Mouse (Mus musculus): Measurements from ENCODE around the gene Traf7. TPM values are rescaled to one million over a fixed set of nuclear protein-coding genes. Genes with fewer than 3 reads are reported as not detected.

Gene Traf7
- total RNA-seq, 2 experiments from 2014 or later: 47.2 to 60.9 TPM

DNA sequence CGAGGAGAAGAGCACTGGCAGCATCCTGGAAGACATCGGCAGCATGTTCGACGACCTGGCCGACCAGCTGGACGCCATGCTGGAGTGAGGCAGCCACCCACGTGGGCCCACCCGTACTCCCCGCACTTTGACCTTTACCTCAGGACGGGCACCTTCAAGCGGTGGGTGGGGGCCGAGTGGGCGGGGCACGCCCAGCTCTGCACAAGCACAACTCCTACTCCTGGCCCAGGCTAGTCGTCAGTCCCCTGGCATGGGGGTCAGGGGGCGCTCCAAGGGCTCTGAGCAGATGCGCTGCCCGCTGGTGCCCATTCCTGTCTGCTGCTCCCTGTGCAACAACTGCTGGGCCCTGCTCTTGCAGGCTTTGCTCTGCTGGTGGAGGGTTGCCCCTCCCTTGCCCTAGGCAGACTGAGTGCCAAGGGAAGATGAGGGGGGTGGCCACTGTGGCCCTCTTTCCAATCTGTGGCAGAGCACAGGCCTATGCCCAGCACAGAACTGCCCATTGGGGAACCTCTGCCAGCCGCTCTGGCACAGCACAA lies 20.5 kb downstream of the Traf7 start:
- no peak for DNase-seq

DNA sequence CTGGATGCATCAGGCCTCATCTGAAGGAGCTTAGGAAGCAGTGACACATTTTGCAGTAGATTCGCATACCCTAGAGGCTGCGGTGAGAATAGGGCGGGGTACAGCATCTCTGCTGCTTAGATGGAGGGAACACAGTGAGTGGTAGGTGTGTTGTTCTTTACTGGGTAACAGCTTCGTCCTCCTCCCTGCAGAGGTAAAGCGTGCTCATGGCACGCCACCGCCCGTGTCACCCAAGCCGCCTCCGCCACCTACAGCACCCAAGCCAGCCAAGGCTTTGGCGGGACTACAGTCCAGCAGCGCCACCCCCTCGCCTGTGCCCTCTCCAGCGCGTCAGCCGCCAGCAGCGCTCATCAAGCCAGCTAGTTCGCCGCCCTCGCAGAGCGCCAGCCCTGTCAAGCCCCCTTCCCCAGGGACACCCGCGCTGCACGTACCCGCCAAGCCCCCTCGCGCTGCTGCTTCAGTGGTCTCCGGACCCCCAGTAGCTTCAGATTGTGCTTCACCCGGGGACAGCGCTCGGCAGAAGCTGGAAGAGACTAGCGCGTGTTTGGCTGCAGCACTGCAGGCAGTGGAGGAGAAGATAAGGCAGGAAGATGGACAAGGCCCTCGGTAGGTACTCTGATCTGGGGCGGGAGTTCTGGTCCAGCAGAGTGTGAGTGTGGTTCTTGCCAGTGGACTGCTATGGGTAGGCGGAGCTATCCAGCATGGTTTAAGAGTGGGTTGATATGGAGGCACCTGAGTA lies 21.2 kb downstream of the Traf7 start:
- DNase-seq: peak; percentile 41

DNA sequence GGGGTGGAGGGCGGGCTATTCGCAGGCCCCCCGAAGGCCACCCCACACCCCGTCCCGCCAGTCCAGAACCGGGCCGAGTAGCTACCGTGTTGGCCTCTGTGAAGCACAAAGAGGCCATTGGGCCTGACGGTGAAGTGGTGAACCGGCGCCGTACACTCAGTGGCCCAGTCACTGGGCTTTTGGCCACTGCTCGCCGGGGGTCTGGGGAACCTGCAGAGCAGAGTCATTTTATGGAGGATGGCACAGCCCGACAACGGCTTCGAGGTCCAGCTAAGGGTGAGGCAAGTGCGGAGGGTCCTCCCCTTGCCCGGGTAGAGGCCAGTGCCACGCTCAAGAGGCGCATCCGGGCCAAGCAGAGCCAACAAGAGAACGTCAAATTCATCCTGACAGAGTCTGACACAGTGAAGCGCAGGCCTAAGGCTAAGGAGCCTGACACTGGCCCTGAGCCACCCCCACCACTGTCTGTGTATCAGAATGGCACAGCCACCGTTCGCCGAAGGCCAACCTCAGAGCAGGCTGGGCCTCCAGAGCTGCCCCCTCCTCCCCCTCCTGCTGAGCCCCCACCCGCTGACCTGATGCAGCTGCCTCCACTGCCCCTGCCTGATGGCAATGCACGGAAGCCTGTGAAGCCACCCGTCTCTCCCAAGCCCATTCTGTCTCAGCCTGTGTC lies 22.3 kb downstream of the Traf7 start:
- DNase-seq: no peak

DNA sequence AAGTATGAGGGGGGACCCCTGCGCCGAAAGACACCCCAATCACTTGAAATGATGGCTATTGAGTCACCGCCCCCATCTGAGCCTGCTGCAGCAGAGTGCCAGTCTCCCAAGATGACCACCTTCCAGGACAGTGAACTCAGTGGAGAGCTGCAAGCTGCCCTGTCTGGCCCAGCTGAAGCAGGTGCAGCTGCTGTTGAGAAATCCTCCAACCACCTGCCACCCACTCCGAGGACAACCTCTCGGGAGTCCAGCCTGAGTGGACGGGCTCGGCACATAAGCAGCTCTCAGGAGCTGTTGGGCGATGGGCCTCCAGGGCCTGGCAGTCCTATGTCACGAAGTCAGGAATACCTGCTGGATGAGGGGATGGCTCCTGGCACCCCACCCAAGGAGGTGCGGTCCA lies 23.7 kb downstream of the Traf7 start:
- no peak for DNase-seq

DNA sequence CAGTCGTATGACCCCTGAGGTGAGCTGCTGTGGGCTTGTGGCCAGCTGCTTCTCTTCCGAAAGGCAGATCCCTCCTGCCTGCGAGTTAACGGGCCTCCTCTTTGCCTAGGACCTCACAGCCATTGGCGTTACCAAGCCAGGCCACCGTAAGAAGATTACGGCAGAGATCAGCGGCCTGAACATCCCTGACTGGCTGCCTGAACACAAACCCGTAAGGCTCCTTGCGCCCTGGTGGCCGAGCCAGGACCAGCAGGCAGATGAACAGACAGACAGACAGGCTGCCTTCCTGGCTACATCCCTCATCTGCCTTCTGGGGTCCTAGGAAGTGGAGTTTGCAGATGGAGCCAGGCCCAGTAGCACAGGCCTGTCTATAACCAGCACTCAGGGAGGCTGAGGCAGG lies 25.5 kb downstream of the Traf7 start:
- no peak for DNase-seq

DNA sequence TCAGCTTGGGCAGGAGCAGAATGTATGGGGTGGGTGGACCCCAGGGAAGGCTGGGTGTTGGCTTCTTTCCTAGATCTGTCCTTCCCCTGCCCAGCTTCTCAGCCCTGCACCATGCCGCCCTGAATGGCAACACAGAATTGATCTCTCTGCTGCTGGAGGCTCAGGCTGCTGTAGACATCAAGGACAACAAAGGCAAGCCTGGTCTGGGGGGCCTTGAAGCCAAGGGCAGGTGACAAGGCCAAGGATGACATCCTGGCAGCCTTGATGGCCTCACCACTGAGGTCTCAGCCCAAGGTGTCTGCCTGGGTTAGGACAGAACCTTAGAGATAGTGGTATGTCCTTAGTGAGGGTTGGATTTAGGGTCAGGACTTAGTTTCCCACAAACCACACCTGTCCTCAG lies 31.7 kb downstream of the Traf7 start:
- no peak for DNase-seq

DNA sequence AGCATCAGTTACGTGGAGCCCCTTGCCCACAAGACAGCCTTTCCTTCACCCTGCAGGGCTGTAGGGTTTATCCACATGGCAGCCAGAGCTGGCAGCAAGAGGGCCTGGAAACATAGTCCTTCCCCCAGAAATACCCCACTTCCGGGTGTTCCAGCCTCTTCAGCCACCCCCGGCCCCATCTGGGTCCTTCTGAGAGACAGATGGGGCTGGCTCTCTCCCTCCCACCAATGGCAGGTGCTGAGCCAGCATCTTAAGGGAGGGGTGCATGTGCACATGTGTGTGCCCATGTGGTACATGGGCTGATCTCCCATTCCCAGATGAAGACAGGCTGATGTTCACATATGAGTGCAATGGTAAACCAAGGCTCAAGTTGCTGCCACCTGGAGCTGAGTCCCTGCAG lies 32.3 kb downstream of the Traf7 start:
- DNase-seq: no peak

DNA sequence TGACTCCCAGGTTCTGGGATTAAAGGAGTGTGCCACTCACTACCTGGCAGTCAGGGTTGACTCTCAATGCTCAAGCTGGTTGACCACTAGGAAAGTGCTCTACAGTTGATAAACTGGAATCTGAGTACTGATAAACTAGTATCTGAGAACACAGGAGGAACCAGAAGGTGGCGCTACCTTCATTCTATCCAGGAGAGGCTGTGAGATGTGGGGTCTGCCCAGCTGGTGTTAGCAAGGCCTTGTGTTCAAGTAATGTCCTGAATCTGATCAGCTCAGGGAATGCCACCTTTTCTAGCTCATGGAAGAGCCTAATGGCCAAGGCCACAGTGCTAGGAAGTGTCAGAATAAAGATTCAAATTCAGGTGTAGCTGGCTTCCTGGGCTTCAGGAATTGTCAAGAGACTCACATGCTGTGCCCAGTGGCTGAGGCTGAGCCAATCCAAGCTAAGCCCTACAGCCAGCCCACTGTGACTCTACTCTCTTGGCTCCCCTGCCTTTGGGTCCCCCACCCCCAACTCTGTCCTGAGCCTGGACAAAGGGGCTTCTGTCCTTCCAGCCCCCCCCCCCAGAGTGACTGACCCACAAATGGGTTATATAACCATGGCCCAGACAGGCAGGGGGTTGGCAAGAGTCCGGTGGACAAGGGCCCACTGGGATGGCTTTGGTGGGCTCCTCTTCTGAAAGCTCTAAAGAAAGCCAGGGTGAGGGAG lies 33.0 kb downstream of the Traf7 start:
- peak; percentile 57 for DNase-seq

DNA sequence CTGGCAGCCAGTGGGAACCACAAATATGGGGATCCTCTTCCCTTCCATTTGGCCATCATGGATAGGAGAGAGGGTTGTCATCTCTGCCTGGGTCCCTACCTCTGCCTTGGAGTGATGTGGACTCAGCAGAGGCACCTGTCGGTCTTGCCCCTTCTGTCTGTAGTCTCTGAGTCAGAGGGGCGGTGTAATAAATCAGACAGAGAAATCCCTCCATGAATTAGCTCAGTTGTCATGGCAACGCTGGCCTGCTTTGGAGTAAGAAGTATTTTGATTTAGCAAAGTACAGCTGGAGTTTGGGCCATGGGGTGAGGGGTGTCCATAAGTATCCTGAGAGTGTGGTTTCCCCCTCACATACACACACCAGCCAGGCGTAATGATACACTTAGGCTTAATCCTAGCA lies 37.3 kb downstream of the Traf7 start:
- no peak for DNase-seq

DNA sequence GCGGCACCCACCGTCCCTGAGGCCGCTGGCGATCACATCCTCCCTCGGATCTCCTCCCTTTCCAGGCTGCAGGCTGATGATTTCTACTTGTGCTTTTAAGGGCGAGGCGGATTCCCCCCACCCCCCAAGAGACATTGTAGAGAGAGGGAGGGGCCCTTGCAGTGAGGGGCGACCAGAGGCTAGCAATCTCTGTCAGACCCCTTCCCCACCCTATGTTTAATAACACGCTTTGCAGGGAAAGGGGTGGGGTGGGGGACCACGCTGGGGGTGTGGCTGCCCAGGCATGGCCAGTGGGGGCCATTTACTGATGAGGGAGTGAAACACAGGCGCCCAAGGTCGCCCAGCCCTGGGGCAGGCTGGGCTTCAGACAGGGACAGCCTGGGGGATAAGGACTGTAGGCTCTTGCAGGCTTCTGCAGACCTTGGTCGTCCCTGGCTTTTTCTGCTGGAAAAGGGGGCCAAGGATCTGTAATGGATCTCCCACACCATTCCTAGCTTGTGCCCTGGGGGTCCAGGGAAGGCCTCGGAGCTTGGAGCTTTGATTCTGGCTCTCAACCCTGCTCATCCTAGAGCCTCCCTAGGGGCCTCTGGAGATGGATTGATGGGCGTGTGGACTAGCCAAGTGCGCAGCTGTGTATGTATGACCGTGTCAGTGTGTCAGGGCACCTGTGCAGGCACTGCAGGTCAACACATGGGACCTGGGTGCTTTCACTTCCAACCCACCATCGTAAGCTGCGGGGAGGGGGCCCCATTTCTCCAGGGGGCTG lies 38.3 kb downstream of the Traf7 start:
- DNase-seq: no peak

DNA sequence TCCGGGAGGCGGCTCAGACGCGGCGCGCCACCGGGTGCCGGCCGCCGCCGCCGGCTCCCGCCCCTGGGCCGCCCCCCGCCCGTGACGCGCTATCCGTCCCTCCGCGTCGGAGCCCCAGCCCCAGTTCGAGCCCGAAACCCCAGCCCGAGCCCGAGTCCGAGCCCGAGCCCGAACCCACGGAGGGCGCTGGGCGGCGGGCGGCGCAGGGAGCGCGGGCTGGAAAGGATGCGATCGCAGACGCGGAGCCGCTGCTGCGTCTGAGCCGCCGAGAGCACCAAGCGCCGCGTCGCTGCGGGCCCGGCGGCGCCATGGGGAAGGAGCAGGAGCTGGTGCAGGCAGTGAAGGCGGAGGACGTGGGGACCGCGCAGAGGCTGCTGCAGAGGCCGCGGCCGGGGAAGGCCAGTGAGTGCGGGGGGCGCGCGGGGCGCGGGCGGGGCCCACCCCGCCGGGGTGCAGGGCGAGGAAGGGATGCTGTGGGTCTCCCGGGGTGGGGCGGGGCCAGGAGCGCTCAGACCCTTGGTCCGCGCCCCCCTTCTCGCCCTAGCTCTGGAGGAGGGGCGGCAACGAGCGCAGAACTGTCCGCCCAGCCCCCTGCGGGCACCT lies 39.0 kb downstream of the Traf7 start:
- peak; percentile 45 for DNase-seq

DNA sequence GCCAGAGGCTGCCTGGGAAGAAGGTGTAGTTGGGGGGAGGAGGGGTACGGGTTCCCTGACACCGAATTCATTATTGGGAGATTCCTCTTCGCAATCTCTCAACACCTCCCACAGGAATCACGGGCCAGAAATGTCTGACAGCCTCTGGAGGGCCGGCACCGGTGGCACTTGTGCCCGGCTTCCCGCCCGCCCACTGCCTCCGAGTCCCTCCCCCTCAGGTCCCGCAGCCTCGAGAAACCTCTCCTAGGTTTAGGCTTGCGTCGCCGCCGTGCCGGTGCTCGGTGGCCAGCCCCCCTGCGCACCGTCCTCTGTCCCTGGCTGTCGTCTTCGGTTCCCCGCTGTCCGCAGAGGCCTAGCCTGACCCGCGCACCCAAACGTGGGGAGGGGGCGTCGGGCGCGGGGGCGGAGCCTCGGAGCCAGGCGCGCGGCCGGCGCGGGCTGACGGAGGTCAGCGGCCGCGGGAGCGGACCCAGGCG lies 39.5 kb downstream of the Traf7 start, which contains the start of gene Caskin1:
Gene Caskin1, plus strand, starts transcription at position 416 of the 476 bp plus-strand sequence.
- no peak for DNase-seq

DNA sequence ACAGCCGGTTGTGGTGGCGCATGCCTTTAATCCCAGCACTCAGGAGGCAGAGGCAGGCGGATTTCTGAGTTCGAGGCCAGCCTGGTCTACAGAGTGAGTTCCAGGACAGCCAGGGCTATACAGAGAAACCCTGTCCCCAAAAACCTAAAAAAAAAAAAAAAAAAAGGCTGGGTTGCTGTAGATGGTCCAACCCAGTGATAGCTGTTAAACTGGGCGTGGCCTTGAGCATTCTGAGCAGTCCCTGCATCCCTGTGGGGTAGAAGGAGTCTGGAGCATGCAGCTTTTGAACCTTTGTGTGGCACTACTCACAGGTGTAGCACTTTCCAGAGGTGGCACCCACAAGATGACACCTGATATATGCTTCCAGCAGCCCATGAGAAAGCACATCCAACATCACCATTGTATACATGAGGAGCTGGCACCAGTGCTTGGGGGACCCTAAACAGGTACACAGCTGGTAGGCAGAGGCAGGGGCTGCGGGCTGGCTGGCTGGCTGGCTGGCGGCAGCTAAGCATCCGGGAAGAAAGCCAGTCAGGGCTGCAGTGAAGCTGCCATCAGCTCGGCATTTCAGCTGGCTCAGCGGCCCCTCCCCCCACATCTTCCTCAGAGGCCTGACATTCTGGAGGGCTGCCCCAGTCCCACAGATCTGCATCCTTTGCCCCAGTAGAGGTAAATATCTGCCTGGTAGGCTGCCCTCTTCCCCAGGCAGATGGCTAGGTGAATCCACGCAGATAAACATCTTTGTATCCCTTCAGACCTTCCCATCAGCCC lies 42.5 kb downstream of the Traf7 start:
- no peak for DNase-seq

DNA sequence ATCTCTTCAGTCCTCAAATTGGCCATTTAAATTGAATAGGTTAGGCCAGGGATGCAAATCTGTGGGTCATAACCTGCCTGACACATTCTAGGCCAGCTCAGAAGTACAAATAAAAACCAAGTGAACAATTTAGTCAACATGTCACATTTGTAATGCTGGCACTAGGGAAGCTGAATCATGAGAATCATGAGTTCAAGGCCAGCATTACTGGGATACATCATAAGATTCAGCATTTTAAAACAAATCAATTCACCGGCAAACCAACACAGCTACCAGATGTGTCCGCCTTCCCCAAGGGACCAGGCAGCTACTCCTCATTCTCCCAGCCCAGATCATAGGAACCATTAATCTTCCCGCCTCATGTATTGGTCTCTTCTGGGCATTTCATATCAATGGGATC lies 44.2 kb downstream of the Traf7 start:
- no peak for DNase-seq

DNA sequence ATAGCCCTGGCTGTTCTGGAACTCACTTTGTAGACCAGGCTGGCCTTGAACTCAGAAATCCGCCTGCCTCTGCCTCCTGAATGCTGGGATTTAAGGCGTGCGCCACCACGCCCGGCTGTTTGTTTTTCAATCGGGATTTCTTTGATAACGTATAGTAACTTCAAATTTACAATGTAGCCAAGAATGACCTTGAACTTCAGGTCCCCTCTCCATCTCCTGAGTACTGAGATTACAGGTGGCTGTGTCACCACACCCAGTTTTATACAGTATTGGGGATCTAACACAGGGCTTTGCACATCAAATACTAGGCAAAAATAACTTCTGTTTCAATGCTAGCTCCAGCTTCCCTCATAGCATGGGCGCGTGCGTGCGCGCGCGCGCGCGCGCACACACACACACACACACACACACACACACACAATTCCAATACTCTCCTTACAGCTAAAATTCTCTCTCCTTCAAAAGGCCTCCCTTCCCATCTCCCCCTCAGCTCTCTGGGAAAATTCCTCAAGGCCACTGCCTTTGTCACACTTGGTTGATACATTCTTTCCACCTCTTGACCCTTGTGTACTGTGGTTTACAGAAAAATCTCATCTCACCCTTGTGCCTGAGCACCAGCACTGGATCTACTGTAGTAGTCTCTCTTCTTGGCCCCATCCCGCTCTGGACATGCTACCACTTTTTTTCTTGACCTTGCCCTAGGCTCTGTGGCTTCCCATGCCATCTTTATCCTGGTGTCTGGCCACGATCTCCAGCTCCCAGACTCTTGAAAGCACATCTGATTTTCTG lies 46.5 kb downstream of the Traf7 start:
- DNase-seq: no peak

DNA sequence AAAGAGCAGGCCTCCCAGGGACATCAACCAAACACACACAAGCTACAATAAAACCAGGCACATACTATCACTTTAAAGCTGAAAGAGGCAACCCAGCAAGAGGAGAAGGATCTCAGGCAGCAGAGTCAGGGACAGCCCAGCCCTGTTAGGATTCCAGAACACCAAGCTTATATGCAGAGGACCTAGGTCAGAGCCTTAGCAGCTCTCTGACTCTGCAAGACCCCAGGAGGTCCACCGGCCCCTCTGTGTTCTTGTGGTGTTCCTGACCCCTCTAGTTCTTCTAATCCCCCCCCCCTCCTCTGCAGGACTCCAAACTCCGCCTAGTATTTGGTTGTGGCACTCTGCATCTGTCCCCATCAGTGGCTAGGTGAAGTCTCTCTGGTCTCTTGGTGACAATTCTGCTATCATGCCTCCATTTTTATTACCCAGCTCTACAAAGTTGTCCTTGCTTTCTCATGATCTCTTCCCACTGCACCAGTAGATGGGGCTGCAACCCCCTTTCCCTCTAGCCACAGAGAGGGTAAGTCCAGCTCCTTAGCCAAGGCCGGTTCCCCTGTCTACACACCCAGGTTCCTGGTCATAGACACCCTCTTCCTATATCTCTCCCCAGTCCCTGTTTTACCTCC lies 47.4 kb downstream of the Traf7 start:
- no peak for DNase-seq

DNA sequence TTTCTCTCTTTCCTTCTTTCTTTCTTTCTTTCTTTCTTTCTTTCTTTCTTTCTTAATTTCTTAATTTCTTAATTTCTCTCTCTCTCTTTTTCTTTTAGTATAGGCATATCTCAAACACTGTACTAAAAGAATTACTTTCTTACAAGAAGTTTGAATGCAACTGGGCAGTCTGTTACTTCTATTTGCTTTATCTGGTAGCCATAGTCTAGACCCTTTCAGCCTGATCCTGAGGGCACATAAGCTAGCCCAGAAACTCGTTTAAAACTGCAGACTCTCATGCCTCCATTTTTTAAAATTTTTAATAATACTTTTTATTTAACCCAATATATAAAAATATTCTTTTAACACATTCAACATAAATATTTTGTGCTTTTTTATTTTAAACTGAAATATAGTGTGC lies 48.3 kb downstream of the Traf7 start:
- DNase-seq: no peak

DNA sequence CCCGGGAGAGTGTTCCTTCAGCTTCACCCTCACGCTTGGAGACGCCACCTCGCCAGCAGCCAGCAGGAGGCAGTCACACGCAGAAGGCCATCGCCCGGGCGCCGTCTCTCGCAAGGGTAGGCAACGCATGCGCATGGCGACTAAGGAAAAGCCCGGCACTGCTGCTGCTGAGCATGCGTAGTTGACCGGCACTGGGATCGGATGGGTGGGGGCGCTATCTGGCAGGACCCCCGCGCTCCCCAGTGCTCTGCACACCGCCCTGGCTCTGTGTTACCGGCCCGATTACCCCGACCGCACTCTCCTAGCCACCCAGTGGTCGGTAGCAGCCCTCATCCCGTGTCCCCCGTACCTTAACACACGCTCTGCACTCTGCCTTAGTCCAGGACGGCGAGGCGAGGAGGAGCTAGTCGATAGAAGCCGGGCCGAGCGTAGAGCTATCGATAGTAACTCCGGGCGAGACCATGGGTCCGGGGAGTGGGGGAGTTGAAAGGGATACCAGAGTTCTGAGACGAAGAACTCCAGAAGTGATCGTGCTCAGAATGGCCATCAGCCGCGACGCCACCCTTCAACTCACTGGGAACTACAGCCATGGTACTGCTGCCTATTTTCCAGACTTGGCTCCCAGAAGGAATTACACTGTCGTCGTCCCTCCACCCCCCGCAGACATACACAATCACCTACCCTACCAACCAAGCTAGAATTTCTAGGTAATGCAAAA lies 48.9 kb downstream of the Traf7 start, which contains the start of gene Mlst8:
Gene Mlst8, minus strand, starts transcription at position 416 of the 718 bp plus-strand sequence.
- peak; percentile 99 for DNase-seq

Measured in gastrocnemius, postnatal 10 days (tissue).